Mouse (Mus musculus) CD8-positive naive resting alpha-beta T cell, adult 2 months (primary cell): ENCODE measurements around the gene Hdac10.

Experiments
- DNase-seq, 2 experiments: peaks; one replicate each; pipeline ENCODE4 v3.0.0; 2022; ENCODE audit warnings: low read depth in 2 of 2, low spot score in 2 of 2

Gene Hdac10

DNA sequence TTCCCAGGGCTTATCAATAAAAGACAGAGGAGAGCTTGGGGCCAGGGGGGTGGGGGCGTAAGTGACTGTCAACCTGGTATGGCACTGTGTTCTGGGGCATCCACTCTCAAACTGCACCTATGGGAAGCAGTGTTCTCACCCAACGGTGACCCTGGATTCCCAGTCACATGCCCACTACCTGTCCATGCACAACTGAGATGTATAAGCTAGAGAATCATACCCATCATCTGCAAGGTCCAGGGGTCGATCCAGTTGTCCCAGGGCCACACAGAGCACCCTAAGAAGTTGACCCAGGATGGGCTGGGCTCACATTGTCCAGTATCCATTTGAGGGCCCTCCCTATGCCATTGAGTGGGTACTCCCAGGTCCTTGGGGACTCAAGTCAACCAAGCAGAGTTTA is 4.2 kb downstream of the Hdac10 start:
- no peak for DNase-seq

- DNase-seq, result no peak
Observed at GRCm38 (mm10) chr15:89123595-89123994, 4.9 kb downstream of the Hdac10 start.

- peak; percentile 79 to 92 for DNase-seq
Observed at GRCm38 (mm10) chr15:89122649-89123366, 5.7 kb downstream of the Hdac10 start, which contains the start of gene Tubgcp6. TSS of gene Tubgcp6 (minus strand) at chr15:89123112.

DNA sequence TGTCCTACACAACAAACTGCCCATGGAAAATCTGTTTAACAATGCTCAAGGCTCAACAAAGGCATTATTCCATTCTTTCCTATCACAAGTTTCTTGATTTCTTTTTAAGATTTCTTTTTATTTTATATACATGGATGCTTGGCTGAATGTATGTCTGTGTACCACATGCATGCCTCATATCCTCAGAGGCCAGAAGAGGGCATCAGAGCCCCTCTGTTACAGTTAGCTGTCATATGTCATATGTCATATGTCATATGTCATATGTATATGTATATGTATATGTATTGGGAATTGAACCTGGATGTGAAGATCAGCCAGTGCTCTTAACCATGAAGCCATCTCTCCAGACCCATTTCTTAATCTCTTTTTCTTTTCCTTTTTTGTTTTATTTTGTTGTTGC is 10.5 kb downstream of the Hdac10 start:
- no peak for DNase-seq

DNA sequence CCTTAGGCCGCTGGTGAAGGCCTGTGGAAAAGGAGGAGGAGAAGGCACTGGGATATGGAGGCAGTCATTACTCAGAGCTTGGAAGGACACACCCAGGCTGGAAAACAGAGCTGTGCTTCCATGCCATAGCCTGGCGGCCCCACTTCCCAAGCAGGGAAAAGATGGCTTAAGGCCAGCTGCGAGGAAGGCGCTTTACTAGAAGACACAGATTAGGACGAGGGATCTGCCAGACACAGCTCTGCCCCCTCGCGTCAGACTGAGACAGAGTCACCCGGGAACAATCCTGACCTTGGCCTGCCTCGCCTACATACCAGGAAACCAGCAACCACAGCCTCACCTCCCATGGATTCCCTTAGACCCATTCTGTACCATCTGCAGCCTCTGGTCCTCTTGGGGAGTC is 18.4 kb downstream of the Hdac10 start:
- DNase-seq, result no peak

- DNase-seq, result no peak
Observed at GRCm38 (mm10) chr15:89106976-89107375, 21.5 kb downstream of the Hdac10 start.

GRCm38 (mm10) chr15:89106073-89106472 is 22.4 kb downstream of the Hdac10 start:
- no peak for DNase-seq

GRCm38 (mm10) chr15:89104425-89104824 is 24.1 kb downstream of the Hdac10 start:
- no peak for DNase-seq

DNA sequence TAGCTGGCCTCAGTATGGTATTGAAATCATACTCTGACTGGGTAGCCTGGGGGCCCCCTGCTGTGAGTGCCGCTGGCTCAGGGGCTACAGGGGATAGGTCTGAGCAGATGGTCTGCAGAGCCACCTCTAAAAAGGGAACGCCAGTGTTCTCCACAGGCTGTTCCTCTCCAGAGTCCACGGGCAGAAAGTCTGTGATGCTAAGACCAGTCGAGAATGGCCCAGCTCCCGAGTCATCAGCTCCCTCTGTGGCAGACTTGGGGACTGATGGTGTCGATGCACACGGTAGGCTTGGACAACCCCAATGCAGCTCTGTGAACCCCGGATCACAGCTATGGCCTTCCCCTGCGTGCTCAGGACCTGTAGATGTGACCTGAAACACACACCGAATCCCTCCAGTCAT is 24.6 kb downstream of the Hdac10 start:
- no peak for DNase-seq

DNA sequence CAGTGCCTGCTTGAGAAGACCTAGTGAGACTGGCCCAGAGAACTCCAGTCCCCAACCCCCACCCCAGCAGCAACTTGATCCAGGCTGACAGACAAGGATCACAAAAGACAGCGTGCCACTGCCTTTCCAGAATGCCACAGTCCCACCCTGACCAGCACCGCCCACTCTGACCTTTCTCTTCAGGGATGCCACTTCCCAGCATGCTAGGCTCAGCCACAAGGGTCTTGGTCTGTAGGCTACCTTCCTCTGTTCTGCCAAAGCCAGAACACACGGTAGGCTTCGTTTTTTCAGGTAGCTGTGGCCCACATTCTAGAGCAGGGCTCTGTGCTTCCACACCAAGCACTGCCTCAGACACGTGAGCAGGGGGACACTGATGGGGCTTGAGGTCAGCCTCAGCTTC is 25.9 kb downstream of the Hdac10 start:
- DNase-seq, result no peak

DNA sequence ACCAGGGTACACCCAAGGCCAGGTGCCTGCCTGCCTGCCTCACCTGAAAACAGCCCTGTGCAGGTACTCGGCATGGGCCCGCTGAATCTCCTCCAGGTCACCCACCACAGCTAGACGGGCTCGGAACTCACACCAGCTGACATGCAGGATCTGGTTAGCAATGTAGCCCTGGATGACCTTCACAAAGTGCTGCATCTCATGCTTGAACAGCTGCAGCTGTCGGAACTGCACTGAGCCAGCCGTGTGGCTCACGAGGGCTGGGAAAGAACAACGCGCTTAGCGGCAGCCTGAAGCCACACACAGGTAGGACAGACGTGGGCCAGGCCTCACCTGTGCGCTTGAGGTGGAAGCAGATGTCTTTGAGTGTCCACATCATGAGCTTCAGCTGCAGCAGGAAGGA is 27.7 kb downstream of the Hdac10 start:
- DNase-seq, result no peak

- DNase-seq, result no peak
Observed at GRCm38 (mm10) chr15:89098616-89099015, 29.9 kb downstream of the Hdac10 start.

DNA sequence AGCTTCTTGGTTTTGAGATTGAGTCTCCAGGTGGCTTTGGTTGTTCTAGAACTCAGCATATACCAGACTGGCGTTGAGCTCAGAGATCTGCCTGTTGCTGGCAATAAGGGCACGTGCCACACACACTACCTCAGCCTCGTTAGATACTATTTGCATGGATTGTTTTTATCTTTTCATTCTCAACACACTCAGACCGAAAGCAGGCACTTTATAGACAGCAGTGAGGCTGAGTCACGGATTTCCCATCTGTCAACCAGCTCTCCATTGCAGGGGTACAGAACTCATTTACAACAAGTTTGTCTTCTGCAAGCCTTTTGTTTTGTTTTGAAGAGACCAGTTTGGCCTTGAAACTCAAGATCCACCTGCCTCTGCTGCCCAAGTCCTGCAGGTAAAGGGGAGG is 31.1 kb downstream of the Hdac10 start:
- no peak for DNase-seq

DNA sequence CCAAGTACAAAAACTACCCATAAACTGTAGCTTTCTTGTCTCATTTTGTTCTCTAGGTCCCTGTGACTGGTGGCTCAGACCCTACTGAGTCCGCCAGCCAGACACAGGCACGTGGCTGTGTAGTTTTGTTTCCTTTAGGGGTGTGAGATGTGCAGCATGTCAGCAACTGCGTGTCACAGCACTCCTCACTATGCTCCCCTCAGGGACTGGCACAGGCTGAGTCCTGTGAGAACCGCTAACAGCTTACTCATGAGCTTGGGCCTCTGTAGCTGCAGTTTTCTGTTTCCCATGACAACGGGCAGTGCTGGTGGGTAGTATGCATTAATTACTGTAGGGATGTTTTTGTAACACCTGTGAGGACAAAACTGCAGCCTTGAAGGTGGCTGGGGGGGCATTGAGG is 36.3 kb downstream of the Hdac10 start:
- no peak for DNase-seq

DNA sequence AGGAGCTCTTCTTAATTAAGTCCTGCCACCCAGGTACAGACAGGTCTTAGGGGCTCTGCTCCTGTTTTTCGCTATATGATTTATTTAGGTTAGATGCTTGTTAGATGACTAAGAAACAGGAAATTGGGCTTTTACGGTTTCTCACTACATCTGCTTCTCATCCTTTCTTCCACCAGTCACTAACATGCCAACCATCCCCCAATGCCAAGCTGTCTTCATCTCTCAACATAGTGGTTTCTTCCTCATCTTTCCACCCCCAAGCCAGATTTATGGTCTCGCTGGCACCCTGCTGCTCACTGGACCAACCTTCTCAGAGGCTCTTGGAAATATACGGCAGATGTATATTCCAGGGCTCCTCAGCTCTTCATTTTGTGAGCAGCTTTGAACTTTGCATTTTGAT is 37.8 kb downstream of the Hdac10 start:
- no peak for DNase-seq

GRCm38 (mm10) chr15:89089248-89090051 is 39.0 kb downstream of the Hdac10 start:
- no peak for DNase-seq

- peak; percentile 50 to 54 for DNase-seq
Observed at GRCm38 (mm10) chr15:89088607-89089247, 39.8 kb downstream of the Hdac10 start, which contains the start of gene Selenoo. TSS of gene Selenoo (plus strand) at chr15:89089084.

DNA sequence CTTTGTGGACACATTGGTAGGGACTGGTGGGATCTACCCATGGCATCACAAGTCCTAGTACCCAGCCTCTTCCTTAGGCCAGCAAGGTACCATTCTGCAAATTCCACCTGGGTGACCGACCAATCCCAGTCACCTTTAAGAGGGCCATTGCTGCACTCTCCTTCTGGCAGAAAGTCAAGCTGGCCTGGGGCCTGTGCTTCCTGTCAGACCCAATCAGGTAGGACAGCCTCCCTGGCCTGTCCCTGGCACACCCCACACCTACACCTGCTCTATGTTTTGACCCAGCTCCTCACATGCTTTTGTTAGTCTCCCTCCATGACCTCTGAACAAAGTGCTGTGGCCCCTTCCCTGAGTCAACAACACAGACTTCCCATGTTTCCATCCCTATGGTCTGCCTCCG is 43.7 kb downstream of the Hdac10 start:
- DNase-seq, result no peak

DNA sequence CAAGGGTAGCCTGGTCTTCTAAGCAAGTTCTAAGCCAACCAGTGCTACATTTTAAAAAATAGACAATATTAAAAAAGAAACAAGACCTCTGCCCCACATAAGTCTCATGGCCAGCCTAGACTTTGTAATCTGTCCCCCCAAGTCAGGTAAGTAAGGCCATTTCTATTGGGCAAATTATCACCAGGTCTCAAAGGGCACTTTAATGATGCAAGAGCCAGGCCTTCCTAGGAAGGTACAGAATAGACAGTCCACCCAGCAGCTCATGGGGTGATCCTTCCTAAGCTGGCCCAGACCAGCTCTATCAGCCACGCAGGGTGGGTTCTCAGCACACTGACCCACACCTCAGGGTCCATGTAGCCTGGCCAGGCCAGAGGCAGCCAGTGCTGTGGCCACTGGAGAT is 44.6 kb downstream of the Hdac10 start:
- no peak for DNase-seq

- DNase-seq, result peak; percentile 63 to 68
Observed at GRCm38 (mm10) chr15:89078208-89078836, 50.2 kb downstream of the Hdac10 start.

GRCm38 (mm10) chr15:89076156-89076731 is 52.3 kb downstream of the Hdac10 start:
- peak in 1 of 2 experiments; percentile 15 for DNase-seq
